Mouse (Mus musculus): Measurements from ENCODE around the gene Ccp110.

Gene Ccp110

DNA sequence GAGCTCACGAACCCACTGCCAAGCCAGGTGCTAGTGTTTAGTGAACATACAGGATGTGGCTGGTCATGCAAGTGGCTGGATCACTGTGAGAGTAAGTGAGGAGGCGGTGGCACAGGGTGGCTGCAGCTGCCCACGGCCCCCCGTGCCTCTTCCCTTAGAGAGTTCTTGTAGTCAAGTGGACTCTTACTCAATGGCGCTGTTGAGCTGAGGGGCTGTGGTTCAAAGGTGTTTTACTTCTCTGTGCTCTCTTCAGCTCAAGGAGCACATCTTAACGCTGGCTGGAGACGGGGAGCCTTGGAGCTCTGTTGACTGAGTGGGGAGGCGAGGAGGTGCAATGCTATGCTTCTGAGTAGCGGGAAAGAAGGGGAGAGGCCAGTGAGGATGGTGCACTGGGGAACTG lies 11.6 kb downstream of the Ccp110 start:
- in situ Hi-C loops (cut with MboI, MseI) = loop anchor here (10.0 kb wide), 1 partner anchor 1161 kb away; no protein-coding TSS in a partner anchor

DNA sequence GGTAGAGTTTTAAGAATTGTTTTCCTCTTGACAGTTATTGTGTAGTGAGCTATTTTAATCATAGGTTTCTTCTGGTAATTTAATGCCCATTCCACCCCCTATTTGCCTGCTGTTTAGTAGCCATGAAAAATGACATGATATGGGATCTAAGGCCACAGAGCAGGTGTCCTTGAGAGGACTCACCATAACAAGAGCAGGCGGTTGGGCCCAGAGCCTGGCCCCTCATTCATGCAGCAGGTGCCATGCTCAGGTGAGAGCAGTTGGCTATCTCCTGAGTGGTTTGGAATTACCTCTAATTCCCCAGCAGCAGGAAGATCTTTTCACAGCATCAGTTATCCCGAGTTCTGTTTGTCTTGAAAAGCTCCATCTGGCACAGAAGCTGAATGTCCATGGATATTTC lies 13.1 kb downstream of the Ccp110 start:
- in situ Hi-C loops (cut with MboI, MseI) = loop anchor here (10.0 to 25.0 kb wide), 3 partner anchors 987 to 1912 kb away; partner anchors contain the start of genes Thumpd1 and Uqcrc2

DNA sequence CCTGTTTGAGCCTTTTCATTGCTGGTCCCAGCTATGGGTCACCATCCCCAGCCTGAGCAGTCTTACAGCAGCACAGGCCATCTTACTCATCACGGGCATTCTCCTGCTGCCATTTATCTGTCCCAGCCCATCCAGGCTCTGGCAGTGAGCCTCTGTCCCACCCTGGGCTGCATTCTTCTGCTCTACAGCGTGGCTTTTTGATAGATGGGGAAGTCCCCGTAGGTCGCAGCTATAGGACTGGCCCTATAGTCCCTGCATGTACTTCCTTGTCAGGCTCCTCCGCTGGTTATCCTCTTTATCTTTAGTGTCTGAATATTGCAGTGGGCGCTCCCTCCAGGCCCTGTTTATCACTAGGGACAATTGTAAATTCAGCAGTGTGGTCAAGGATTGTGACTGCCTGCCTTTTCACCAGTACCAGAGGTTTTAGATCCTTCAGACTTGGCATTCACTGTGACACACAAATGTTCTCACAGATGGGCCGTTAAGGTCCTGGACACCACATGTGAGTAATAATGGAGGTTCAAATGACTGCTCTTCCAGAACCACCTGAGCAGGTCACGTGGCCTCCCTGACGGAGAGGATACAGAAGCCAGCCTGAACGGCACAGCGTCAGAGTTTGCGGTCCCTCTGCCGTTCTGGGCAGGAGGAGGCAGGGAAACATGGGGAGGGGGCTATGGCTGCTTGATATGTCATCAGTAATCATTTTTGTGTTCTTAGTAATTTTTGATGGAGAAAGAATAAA lies 16.7 kb downstream of the Ccp110 start:
- in situ Hi-C loops (cut with MboI, MseI) = loop anchor here (10.0 to 25.0 kb wide), 3 partner anchors 983 to 1908 kb away; partner anchors contain the start of genes Thumpd1 and Uqcrc2

DNA sequence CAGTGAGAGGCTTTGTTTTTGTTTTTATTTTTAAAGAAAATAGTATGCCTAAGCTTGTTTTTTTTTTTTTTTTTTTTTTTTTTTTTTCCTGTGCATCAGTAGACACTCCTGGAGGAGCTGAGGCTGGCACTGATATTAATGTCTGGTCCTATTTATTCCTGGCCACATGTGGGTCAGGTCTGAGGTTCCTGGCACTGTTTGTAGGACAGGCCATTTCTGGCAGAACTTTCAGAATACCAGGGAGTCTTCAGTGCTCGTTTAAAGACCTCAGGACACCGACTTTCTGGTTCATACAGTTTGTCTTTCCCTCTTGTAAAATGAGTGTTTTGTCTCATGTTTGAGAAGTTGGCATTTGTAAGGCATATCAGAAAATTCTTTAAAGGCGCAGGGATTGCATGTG lies 19.4 kb downstream of the Ccp110 start:
- in situ Hi-C loops (cut with MboI, MseI) = loop anchor here (25.0 kb wide), 2 partner anchors 981 to 1906 kb away; partner anchors contain the start of genes Thumpd1 and Uqcrc2

DNA sequence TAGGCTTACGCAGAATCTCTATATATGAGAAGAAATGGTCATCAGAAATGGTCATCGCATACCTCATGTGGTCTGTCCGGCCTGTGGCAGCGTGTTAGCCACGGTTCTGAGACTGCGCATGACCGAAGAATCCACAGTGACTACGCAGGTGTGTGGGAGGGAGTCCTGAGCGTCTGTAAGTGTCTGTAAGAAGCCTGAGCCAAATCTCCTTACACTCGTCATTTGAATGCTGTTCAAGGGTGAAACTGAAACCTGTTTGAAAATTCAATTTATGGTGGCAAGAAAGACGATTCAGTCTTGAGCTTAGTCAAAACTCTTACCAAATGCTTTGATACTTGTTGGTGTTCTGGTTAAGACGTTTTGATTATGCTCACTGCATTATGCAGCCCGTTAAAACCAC lies 20.9 kb downstream of the Ccp110 start:
- in situ Hi-C loops (cut with MboI, MseI) = loop anchor here (25.0 kb wide), 2 partner anchors 979 to 1904 kb away; partner anchors contain the start of genes Thumpd1 and Uqcrc2

DNA sequence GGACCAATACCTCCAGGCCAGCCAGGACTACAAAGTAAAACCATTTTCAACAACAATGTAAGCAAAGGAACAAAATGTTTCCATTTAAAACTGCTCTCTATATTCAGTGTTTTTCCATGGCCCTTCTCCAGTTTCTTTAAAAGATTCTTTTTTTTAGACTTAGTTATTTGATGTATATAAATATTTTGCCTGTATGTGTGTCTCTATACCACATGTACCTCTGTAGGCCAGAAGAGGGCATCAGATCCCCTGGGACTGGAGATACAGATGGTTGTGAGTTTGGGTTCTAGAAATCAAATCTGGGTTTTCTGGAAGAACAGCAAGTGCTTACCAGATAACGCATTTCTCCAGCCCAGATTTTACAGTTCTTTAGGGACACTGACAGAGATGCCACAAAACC lies 26.4 kb downstream of the Ccp110 start:
- in situ Hi-C loops (cut with MboI, MseI) = loop anchor here (25.0 kb wide), 2 partner anchors 974 to 1899 kb away; partner anchors contain the start of genes Thumpd1 and Uqcrc2

DNA sequence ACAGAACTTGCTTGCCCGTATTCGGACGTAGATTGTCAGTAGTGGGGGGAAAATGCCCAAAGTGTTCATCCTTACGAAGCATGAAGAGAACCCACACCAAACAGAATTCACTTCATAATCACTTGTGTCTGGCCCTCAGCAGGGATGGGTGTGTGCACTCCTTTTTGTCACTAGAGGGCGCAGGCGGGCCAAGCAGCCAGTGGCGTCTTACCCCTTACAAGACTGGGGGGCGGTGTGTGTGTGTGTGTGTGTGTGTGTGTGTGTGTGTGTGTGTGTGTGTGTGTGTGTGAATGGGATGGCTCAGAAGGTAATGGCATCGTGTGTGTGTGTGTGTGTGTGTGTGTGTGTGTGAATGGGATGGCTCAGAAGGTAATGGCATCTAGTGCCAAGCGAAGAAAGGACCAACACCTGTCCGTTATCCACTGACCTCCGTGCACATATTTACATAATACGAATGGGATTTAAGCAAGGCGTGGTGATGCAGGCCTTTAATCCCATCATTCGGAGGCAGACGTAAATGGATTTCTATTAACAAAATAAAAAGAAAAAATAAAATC lies 27.7 kb downstream of the Ccp110 start, which contains the start of gene Vps35l:
Gene Vps35l, plus strand, starts transcription at position 252 of the 557 bp plus-strand sequence.
- in situ Hi-C loops (cut with MboI, MseI) = loop anchor here (25.0 kb wide), 2 partner anchors 972 to 1897 kb away; partner anchors contain the start of genes Thumpd1 and Uqcrc2

DNA sequence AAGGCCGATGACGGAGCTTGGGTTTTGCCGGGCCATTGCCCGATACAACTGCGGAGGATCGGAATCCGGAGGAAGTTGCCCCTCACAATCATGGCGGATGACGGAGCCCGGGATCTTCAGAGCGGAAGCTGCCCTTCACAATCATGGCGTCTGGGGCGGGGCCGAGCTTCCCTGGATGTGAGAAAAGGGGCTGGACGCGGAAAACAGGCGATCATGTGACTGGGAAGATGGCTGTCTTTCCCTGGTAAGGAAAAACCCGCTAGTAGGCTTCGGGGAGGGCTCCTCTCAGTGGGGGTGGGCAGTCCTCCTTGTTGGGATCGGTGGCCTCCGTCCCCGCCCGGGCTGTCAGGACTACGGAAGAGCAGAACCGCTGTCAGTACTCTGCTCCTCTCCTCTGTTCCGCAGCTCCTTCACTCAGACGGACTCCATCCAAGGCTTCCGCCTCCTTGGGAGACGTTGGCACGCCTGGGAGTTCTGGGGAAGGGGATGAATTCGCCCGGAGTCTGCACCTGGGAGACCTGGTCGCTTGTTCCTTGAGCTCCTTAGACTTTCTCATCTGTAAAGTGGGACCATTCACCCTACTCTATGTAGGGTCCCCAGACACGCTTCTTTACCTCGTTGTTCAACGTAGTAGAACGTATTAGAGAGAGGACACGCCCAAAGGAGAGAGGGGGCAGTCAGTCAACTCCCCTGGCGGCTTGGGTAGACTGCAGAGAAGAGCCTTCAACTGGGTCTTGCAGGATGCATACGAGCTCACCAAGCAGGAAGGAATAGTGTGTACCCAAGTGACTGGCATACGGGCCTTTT lies 28.4 kb downstream of the Ccp110 start:
- in situ Hi-C loops (cut with MboI, MseI) = loop anchor here (25.0 kb wide), 2 partner anchors 972 to 1897 kb away; partner anchors contain the start of genes Thumpd1 and Uqcrc2

DNA sequence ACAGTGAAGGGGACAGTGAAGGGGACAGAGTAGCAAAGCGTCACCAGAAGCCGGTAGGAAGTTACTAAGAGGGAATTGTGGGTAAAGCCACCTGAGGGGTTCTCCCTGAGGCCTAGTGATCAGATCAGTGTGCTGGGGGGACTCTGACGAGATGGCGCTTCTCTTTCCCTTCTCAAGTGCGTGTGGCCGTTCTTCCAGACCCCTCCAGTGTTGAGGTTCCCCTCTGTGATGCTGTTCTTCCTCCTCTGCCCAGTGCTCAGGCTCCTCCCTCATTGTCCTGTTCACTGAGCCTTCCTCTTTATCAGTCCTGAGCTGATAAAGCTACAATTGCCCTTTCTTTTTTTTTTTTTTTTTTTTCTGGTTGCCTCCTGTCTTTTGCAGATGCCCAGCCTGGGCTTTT lies 29.9 kb downstream of the Ccp110 start:
- in situ Hi-C loops (cut with MboI, MseI) = loop anchor here (25.0 kb wide), 2 partner anchors 970 to 1895 kb away; partner anchors contain the start of genes Thumpd1 and Uqcrc2

DNA sequence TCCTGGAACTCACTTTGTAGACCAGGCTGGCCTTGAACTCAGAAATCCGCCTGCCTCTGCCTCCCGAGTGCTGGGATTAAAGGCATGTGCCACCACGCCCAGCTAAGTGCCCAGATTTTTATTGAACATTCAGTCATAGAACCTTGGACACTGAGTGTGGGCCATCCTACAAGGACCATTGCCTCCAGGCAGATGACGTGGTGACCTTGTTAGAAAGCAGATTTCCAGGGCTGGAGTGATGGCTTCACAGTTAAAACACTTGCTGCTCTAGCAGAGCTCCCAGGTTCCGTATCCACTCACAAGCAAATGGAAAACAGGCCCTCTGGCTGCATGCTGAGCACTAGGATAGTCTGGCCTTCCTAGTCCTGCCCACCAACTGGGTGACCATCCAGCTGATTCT lies 32.4 kb downstream of the Ccp110 start:
- in situ Hi-C loops (cut with MboI, MseI) = loop anchor here (25.0 kb wide), 2 partner anchors 968 to 1893 kb away; partner anchors contain the start of genes Thumpd1 and Uqcrc2

DNA sequence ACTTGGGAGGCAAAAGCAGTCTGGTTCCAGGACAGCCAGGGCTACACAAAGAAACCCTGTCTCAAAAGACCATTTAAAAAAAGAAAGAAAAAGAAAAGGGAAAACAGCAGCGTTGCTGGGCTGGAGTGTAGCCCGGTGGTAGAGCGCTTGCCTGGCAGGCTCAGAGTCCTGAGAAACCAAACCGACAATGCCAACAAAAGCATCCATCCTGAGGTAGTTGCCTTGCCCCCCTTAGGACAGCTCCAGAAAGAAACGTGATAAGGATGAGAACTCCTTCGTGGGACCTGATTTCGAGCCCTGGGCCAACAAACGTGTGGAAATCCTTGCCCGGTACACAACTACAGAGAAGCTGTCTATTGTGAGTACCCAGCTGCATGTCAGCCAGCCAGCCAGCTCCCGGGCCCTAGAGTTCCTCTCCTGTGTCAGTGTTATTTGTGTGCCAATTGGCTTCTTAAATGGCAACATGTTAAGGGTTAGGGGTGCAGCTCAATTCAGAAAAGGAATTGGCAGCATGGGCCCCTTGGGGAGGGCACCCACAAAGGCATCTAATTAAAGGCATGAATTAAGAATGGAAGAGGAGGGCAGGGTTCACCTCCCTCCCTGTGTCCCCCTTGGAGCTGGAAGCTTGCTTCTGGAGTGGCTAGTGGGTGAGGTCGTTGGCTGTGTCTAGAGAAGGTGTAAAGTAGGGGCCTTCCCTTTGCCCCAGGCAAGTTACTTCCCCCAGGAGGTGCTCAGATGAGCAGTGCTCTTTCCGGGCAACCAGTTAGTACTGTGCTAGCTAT lies 35.7 kb downstream of the Ccp110 start:
- in situ Hi-C loops (cut with MboI, MseI) = loop anchor here (25.0 kb wide), 2 partner anchors 964 to 1889 kb away; partner anchors contain the start of genes Thumpd1 and Uqcrc2

DNA sequence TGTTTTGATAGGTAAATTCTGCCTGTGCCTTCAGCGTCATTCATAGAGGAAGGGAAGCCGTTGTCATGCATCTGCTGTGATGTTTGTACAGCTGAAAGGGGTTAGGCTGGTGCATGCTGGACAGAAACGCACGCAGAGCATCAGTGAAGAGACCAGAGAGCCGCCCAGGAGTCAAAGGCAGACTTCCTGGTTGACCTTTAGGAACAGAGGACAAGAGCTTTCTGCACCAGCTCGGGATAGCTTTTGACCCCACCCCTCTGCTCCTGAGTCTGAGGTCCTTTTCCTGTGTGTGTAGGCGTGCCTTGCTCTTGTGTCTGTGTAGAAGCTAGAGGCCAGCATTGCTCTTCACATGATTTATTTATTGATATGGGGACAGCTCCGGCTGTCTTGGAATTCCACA lies 37.4 kb downstream of the Ccp110 start:
- in situ Hi-C loops (cut with MboI, MseI) = loop anchor here (25.0 kb wide), 3 partner anchors 763 to 1888 kb away; partner anchors contain the start of genes Acsm5, Pdilt, Thumpd1 and Uqcrc2

DNA sequence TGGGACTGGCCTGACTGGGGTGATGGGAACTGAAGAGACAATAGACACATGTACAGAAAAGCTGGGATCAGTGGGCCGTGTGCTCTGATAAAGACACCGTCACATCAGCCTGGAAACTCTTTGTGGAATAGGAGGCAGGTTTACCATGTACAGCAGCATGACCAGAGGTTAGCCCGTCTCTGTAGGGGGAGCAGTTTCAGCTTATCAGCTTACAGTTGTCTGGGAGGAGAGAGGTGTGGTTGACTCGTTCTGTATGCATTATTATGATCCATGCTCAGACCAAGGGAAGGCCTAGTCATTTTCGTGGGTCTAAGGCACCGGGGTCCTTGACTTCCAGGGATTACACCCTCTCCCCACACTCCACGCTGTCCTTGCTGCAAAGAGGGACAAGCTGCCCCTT lies 39.3 kb downstream of the Ccp110 start:
- in situ Hi-C loops (cut with MboI, MseI) = loop anchor here (25.0 kb wide), 1 partner anchor 761 kb away; the partner anchor contains the start of genes Acsm5 and Pdilt

DNA sequence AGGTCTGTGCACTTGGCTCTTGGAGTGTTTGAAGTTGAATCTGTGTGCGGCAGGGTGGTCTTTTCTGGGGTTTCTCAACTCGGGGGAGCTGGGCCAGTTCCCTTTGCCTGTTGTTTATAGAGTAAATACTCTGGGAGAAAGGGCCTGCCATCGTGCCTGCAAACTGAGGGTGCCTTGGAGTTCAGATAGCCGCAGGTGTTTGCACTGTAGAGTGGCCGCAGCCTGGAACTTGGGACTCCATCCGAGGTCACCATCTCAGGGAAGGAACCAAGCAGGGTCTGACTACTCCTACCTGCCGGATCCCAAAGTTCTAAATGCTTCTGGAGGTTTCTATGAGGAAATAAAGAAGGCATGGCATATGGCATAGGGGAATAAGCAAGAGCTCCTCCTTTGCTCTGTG lies 43.4 kb downstream of the Ccp110 start:
- in situ Hi-C loops (cut with MboI, MseI) = loop anchor here (25.0 kb wide), 1 partner anchor 757 kb away; the partner anchor contains the start of genes Acsm5 and Pdilt

DNA sequence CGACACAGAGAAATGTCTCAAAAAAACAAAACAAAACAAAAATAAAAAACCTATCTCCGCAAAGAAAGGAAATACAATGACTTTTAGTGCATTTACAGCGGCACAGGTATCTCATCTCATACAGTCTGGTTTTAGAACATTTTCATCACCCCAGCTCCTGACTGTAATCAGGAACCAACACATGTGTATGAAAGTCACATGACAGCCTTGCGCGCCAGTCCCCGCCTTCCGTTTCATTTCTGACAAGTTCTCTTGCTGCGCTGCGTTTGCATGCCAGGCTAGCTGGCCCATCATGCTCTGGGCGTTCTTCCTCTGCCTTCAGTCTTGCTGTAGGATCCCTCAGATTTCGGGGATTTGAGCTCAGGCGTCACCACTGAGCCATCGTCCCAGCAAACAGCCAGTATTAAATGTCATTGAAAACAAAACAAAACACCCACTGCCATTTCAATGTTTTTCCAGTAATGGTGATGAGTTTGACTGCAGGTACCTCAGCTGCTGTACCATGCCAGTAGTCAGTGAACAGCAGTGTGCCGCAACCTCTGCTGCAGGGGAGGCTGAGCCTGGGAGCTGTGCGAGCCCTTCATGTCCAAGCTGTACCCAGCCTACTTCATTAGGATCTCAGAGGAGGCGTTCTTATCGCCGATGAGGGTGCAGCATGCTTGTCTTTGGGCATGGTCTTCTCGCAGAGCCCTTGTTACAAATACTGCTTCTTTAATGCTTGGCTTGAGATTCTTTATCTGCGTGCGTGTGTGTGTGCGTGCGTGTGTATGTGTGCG lies 44.3 kb downstream of the Ccp110 start:
- in situ Hi-C loops (cut with MboI, MseI) = loop anchor here (25.0 kb wide), 1 partner anchor 756 kb away; the partner anchor contains the start of genes Acsm5 and Pdilt

DNA sequence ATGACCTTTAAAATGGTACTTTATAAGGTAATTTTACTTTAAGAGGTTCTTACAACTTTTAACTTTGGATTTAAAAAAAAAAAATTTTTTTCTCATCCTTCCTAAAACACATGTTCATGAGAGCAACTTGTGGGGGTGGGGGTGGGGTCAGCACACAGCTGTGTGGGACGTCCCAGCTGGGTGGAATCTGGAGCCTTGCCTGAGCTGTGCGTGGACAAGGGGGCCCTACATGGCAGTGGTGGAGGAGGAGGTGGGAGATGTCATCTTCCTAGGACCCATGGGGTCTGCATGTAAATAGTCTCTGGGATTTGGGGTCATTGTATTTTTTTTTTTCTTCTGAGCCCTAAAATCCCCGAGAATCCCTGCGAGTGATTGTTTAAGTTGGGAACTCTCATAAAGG lies 46.0 kb downstream of the Ccp110 start:
- in situ Hi-C loops (cut with MboI, MseI) = loop anchor here (25.0 kb wide), 1 partner anchor 754 kb away; the partner anchor contains the start of genes Acsm5 and Pdilt

DNA sequence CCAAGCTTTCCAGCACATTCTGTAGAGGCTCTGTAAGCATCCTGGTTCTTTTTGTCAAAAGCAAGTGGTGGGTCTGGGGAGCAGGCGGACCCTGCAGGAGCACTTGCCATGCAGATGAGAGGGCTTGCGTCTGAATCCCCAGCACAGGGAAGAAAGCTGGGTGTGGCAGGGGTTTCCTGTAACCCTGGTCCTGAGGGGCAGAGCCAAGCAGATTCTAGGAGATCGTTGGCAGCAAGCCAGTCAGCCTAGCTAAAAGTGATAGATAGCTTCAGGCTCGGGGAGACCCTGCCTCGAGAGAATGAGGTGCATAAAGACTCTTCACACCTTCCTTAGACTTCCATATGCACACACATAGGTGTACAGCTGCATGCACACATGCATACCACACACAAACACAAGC lies 47.0 kb downstream of the Ccp110 start:
- in situ Hi-C loops (cut with MboI, MseI) = loop anchor here (25.0 kb wide), 1 partner anchor 753 kb away; the partner anchor contains the start of genes Acsm5 and Pdilt

DNA sequence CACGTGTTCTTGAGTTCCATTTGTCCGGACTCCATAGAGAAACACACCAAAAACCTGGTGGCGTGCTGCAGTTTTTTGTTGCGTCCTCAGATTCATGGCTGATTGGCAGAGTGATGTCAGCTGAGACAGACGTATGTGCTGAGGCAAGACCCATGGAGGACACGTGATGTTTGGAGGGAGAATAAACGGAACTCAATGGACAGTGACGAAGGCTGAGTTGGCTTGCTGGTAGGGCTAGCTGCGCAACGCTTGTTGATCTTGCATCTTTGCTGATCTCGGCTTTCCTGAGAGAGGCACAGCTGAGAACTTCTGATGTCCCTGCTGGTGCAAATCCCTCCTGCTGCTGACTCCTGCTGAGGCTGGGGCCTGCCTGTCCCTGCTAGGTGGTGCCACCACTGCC lies 51.6 kb downstream of the Ccp110 start:
- in situ Hi-C loops (cut with MboI, MseI) = loop anchor here (25.0 kb wide), 1 partner anchor 748 kb away; the partner anchor contains the start of genes Acsm5 and Pdilt

DNA sequence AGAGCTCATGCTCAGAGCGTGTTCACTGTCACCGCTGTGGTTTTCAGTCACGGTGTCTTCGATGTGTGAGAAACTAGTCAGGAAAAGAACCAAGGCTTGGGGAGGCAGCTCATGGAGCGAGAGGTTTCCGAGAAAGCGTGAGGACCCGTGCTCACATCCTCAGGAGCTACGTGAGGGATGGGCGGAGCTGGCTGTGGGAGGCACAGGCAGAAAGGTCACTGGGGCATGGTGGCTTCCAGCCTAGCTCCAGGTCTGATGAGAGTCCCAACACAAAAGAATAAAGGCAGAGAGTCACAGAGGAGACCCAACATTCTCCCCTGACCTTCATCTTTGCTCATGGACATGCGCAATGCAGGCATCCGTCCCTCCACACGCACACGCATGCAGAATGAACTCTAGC lies 52.4 kb downstream of the Ccp110 start:
- in situ Hi-C loops (cut with MboI, MseI) = loop anchor here (5.0 to 25.0 kb wide), 2 partner anchors 233 to 748 kb away; partner anchors contain the start of genes Acsm5, Gprc5b and Pdilt

Data from T-helper 2 cell (primary cell).